Mouse (Mus musculus) MEL (cell line): ENCODE results near the gene Immp2l. TPM values are rescaled to one million over a fixed set of nuclear protein-coding genes. Genes with fewer than 3 reads are reported as not detected.

ENCODE experiments used
- DNase-seq: peaks from one replicate; pipeline ENCODE4 v3.0.0; 2011; ENCODE audit warnings: low read depth, low spot score
- H3K27ac ChIP-seq: 2 replicates; pipeline ENCODE4 v1.5.1; 2012; ENCODE audit warnings: low read depth, mild to moderate bottlenecking, control low read depth, low read length, moderate library complexity; ENCODE audit not compliant: control insufficient read depth
- H3K27me3 ChIP-seq, 2 experiments: fragments of 150-350 bp in 1 of 2; sonication (generic) in 1 of 2; 2 replicates each; pipeline ENCODE4 v1.6.1; 2012; ENCODE audit warnings: low read length in 2 of 2, mild to moderate bottlenecking in 2 of 2, improper control_type of control experiment in 1 of 2, moderate library complexity in 1 of 2; ENCODE audit not compliant: insufficient read depth in 2 of 2, control insufficient read depth in 1 of 2
- H3K36me3 ChIP-seq, 2 experiments: 2 replicates each; pipeline ENCODE4 v1.6.1; 2012 to 2014; ENCODE audit warnings: low read length in 2 of 2, improper control_type of control experiment in 1 of 2, inconsistent platforms in 1 of 2, mild to moderate bottlenecking in 1 of 2; ENCODE audit not compliant: insufficient read depth in 2 of 2, control insufficient read depth in 1 of 2
- H3K4me1 ChIP-seq, 2 experiments: fragments of 150-350 bp in 1 of 2; sonication (generic) in 1 of 2; 2 replicates each; pipeline ENCODE4 v1.6.1; 2012; ENCODE audit warnings: low read length in 2 of 2, improper control_type of control experiment in 1 of 2, mild to moderate bottlenecking in 1 of 2; ENCODE audit not compliant: insufficient read depth in 2 of 2, control insufficient read depth in 1 of 2
- H3K4me3 ChIP-seq, 2 experiments: fragments of 150-350 bp in 1 of 2; sonication (generic) in 1 of 2; 2 replicates each; pipeline ENCODE4 v1.5.1; 2012; ENCODE audit warnings: low read depth in 2 of 2, low read length in 2 of 2, mild to moderate bottlenecking in 2 of 2, moderate library complexity in 2 of 2, control low read depth in 1 of 2, improper control_type of control experiment in 1 of 2; ENCODE audit not compliant: control insufficient read depth in 1 of 2, insufficient read depth in 1 of 2
- H3K79me2 ChIP-seq: 2 replicates; pipeline ENCODE4 v1.6.1; 2012; ENCODE audit warnings: mild to moderate bottlenecking, low read length, moderate library complexity; ENCODE audit not compliant: control insufficient read depth, poor library complexity, insufficient read depth
- H3K9ac ChIP-seq: 2 replicates; pipeline ENCODE4 v1.6.1; 2012; ENCODE audit warnings: low read depth, mild to moderate bottlenecking, control low read depth, low read length, moderate library complexity; ENCODE audit not compliant: control insufficient read depth, poor library complexity, severe bottlenecking
- H3K9me3 ChIP-seq: fragments of 150-350 bp; sonication (generic); replicated peaks from 2 replicates; pipeline ENCODE4 v1.6.1; 2012; ENCODE audit warnings: mild to moderate bottlenecking, low read length, improper control_type of control experiment, moderate library complexity; ENCODE audit not compliant: insufficient read depth
- CHD1 ChIP-seq: IDR thresholded peaks from 2 replicates; pipeline ENCODE4 v1.6.1; 2012; ENCODE audit warnings: low read depth, mild to moderate bottlenecking, inconsistent platforms, low read length, improper control_type of control experiment
- E2F4 ChIP-seq: IDR thresholded peaks from 2 replicates; pipeline ENCODE4 v1.6.1; 2011; ENCODE audit warnings: low read depth, low read length, improper control_type of control experiment, borderline replicate concordance
- EP300 ChIP-seq, 2 experiments: IDR thresholded peaks; 2 replicates each; pipeline ENCODE4 v1.6.1; 2011; ENCODE audit warnings: improper control_type of control experiment in 2 of 2, low read length in 2 of 2, low read depth in 1 of 2, mild to moderate bottlenecking in 1 of 2
- ETS1 ChIP-seq: IDR thresholded peaks from 2 replicates; pipeline ENCODE4 v1.6.1; 2012; ENCODE audit warnings: low read depth, mild to moderate bottlenecking, inconsistent platforms, low read length, improper control_type of control experiment, moderate library complexity
- GATA1 ChIP-seq: IDR thresholded peaks from 2 replicates; pipeline ENCODE4 v1.6.1; 2011; ENCODE audit warnings: low read depth, low read length, improper control_type of control experiment
- JUND ChIP-seq: IDR thresholded peaks from 2 replicates; pipeline ENCODE4 v1.6.1; 2011; ENCODE audit warnings: low read depth, mild to moderate bottlenecking, improper control_type of control experiment, low read length
- MAFK ChIP-seq: IDR thresholded peaks from 2 replicates; pipeline ENCODE4 v1.6.1; 2011; ENCODE audit warnings: low read depth, mild to moderate bottlenecking, low read length, improper control_type of control experiment, borderline replicate concordance
- MAZ ChIP-seq: IDR thresholded peaks from 2 replicates; pipeline ENCODE4 v1.6.1; 2012; ENCODE audit warnings: low read depth, mild to moderate bottlenecking, inconsistent platforms, low read length, improper control_type of control experiment
- MEF2A ChIP-seq: IDR thresholded peaks from 2 replicates; pipeline ENCODE4 v1.6.1; 2014; ENCODE audit warnings: low read depth, mild to moderate bottlenecking, inconsistent platforms, low read length, improper control_type of control experiment; ENCODE audit not compliant: poor library complexity, insufficient replicate concordance, severe bottlenecking; ENCODE audit errors: extremely low read depth
- MXI1 ChIP-seq: IDR thresholded peaks from 2 replicates; pipeline ENCODE4 v1.6.1; 2011; ENCODE audit warnings: mild to moderate bottlenecking, low read depth, low read length, improper control_type of control experiment
- MYB ChIP-seq: IDR thresholded peaks from 2 replicates; pipeline ENCODE4 v1.6.1; 2011; ENCODE audit warnings: mild to moderate bottlenecking, low read depth, low read length, improper control_type of control experiment
- MYC ChIP-seq: IDR thresholded peaks from 2 replicates; pipeline ENCODE4 v1.6.1; 2011; ENCODE audit warnings: low read depth, mild to moderate bottlenecking, low read length, improper control_type of control experiment, moderate library complexity
- NELFE ChIP-seq: IDR thresholded peaks from 2 replicates; pipeline ENCODE4 v1.6.1; 2011; ENCODE audit warnings: low read depth, low read length, improper control_type of control experiment
- POLR2A ChIP-seq, 2 experiments: IDR thresholded peaks; 2 replicates each; pipeline ENCODE4 v1.6.1; 2011 to 2012; ENCODE audit warnings: low read length in 2 of 2, mild to moderate bottlenecking in 2 of 2, control low read depth in 1 of 2, improper control_type of control experiment in 1 of 2, low read depth in 1 of 2, moderate library complexity in 1 of 2; ENCODE audit not compliant: control insufficient read depth in 1 of 2, insufficient read depth in 1 of 2, poor library complexity in 1 of 2
- POLR2AphosphoS2 ChIP-seq: IDR thresholded peaks from 2 replicates; pipeline ENCODE4 v1.6.1; 2011; ENCODE audit warnings: low read length, improper control_type of control experiment
- RAD21 ChIP-seq: IDR thresholded peaks from 2 replicates; pipeline ENCODE4 v1.6.1; 2011; ENCODE audit warnings: mild to moderate bottlenecking, low read depth, low read length, improper control_type of control experiment
- RCOR1 ChIP-seq: IDR thresholded peaks from 2 replicates; pipeline ENCODE4 v1.6.1; 2012; ENCODE audit warnings: low read depth, mild to moderate bottlenecking, inconsistent platforms, low read length, improper control_type of control experiment
- SMC3 ChIP-seq: IDR thresholded peaks from 2 replicates; pipeline ENCODE4 v1.6.1; 2011; ENCODE audit warnings: low read depth, low read length, improper control_type of control experiment
- TAL1 ChIP-seq: IDR thresholded peaks from 2 replicates; pipeline ENCODE4 v1.6.1; 2012; ENCODE audit warnings: mild to moderate bottlenecking, inconsistent platforms, low read length, moderate library complexity, mixed read lengths
- TCF12 ChIP-seq: IDR thresholded peaks from 2 replicates; pipeline ENCODE4 v1.6.1; 2014; ENCODE audit warnings: low read depth, mild to moderate bottlenecking, inconsistent platforms, low read length, improper control_type of control experiment, moderate library complexity
- USF2 ChIP-seq, 2 experiments: IDR thresholded peaks; 2 replicates each; pipeline ENCODE4 v1.6.1; 2011 to 2012; ENCODE audit warnings: improper control_type of control experiment in 2 of 2, low read length in 2 of 2, borderline replicate concordance in 1 of 2, inconsistent platforms in 1 of 2, low read depth in 1 of 2, mild to moderate bottlenecking in 1 of 2; ENCODE audit not compliant: insufficient read depth in 1 of 2
- ZC3H11A ChIP-seq: IDR thresholded peaks from 2 replicates; pipeline ENCODE4 v1.6.1; 2012; ENCODE audit warnings: low read depth, mild to moderate bottlenecking, inconsistent platforms, low read length, improper control_type of control experiment
- polyA plus RNA-seq, 2 experiments: library from polyadenylated mRNA; stranded (reverse) in 1 of 2; unstranded in 1 of 2; fragments of >175 nt in 1 of 2; fragments of >200 nt in 1 of 2; gene quantifications; 2 replicates each; pipeline versions ENCODE4 v1.2.1 to v1.2.4; 2012; ENCODE audit warnings: low replicate concordance in 2 of 2, low read depth in 1 of 2; ENCODE audit not compliant: insufficient read length in 2 of 2, insufficient read depth in 1 of 2, missing spikeins in 1 of 2
- total RNA-seq: library from RNA; depleted of rRNA; stranded (reverse); fragments of 300-350 nt; gene quantifications from 2 replicates; pipeline ENCODE4 v1.2.3, GENCODE M21; 2012

The Immp2l gene
- total and polyA plus RNA-seq, 3 experiments: 4.0 to 5.0 TPM; not detected in 1

GRCm38 (mm10) chr12:41669481-41669880 is 645.6 kb downstream of the Immp2l start:
- H3K4me1 ChIP-seq: no peaks in the 10 kb centered on the region
- no peak overlapping the region for H3K4me3 ChIP-seq
- H3K36me3 ChIP-seq: no peaks in the 10 kb centered on the region
- no peak for TF ChIP-seq ZC3H11A
- TF ChIP-seq CHD1: no peak
- no peak for TF ChIP-seq RCOR1
- TF ChIP-seq MAFK: no peak
- no peak for TF ChIP-seq MYC
- no peak for TF ChIP-seq MXI1
- TF ChIP-seq POLR2A (IDR thresholded peaks at IDR 0.05; ENCODE audit: control insufficient read depth in 1 of 2, insufficient read depth in 1 of 2, low read depth in 1 of 2, low read length in 2 of 2, poor library complexity in 1 of 2): no peak
- TF ChIP-seq MAZ: no peak
- TF ChIP-seq GATA1: no peak
- TF ChIP-seq TCF12: no peak
- TF ChIP-seq POLR2AphosphoS2: no peak
- no peak for TF ChIP-seq NELFE
- no peak overlapping the region for H3K9ac ChIP-seq
- no peaks in the 10 kb centered on the region for H3K79me2 ChIP-seq
- H3K27ac ChIP-seq: no peak overlapping the region
- no peaks in the 10 kb centered on the region for H3K27me3 ChIP-seq
- no peaks in the 10 kb centered on the region for H3K9me3 ChIP-seq
- no peak for DNase-seq

GRCm38 (mm10) chr12:41674861-41675260 is 651.0 kb downstream of the Immp2l start:
- DNase-seq: no peak
- Histone ChIP-seq H3K9me3 (no peaks in the 10 kb centered on the region), H3K36me3 (no peaks in the 10 kb centered on the region), H3K27me3 (no peaks in the 10 kb centered on the region), H3K4me3 (no peak overlapping the region), H3K9ac (no peak overlapping the region), H3K4me1 (no peaks in the 10 kb centered on the region), H3K79me2 (no peaks in the 10 kb centered on the region), H3K27ac (no peak overlapping the region)
- TF ChIP-seq MYB (no peak), USF2 (IDR thresholded peaks at IDR 0.05; ENCODE audit: borderline replicate concordance in 1 of 2, insufficient read depth in 1 of 2, low read depth in 1 of 2, low read length in 2 of 2) (no peak), SMC3 (no peak), EP300 (IDR thresholded peaks at IDR 0.05; ENCODE audit: low read depth in 1 of 2, low read length in 2 of 2) (no peak), E2F4 (no peak), ZC3H11A (no peak), TAL1 (no peak), MYC (no peak), POLR2AphosphoS2 (no peak), RAD21 (no peak), MEF2A (no peak), ETS1 (no peak), JUND (no peak)
